Mouse (Mus musculus): ENCODE results near the gene Slc25a53. TPM values are rescaled to one million over a fixed set of nuclear protein-coding genes. Genes with fewer than 3 reads are reported as not detected.

Slc25a53 gene
- total and polyA plus RNA-seq, 3 experiments = 3.1 to 3.5 (median 3.3) TPM

- peak within 1 kb of the TSS in 2 of 3 experiments; percentile 54 to 82 for H3K4me3 ChIP-seq (replicated peaks in 1 of 3; ENCODE audit: low read depth in 2 of 3, low read length in 2 of 3, poor library complexity in 1 of 3)
- no peaks in the 10 kb centered on the region for H3K9me3 ChIP-seq (replicated peaks; ENCODE audit: low read length)
These were observed 45.0 kb downstream of the Slc25a53 start, which contains the start of gene Zcchc18 for GRCm38 (mm10) chrX:136992978-136993547. Gene Zcchc18 (plus strand): TSS chrX:136993155.

GRCm38 (mm10) chrX:136992191-136992965 lies 45.7 kb downstream of the Slc25a53 start:
- H3K4me3 ChIP-seq (replicated peaks in 1 of 3; ENCODE audit: low read depth in 2 of 3, low read length in 2 of 3, poor library complexity in 1 of 3) = peak overlapping the region in 2 of 3 experiments; percentile 49 to 82
- no peaks in the 10 kb centered on the region for H3K27me3 ChIP-seq (replicated peaks)
- peaks cover 4 to 22% of the 10 kb centered on the region in 2 experiments for H3K4me1 ChIP-seq (ENCODE audit: control insufficient read depth in 1 of 2, insufficient read depth in 2 of 2)
- no peak for DNase-seq (ENCODE audit: extremely low read depth)
- dilution Hi-C loops (cut with MboI; ENCODE audit: extremely low pct_ligation_motif_present, extremely low pct_unique_long_range_greater_than_20kb, low sequenced_read_pairs) = no loop called here
- H3K79me2 ChIP-seq (replicated peaks; ENCODE audit: control insufficient read depth, extremely low read depth, insufficient read depth, poor library complexity, severe bottlenecking) = no peaks in the 10 kb centered on the region
- H3K9ac ChIP-seq (ENCODE audit: insufficient read depth, low read depth) = peak overlapping the region; percentile 13; the same call in 1 of the 2 replicates
- H3K4me2 ChIP-seq (ENCODE audit: insufficient read depth, low read depth, poor library complexity, severe bottlenecking) = peak overlapping the region; percentile 67
- in situ Hi-C loops (cut with MboI; ENCODE audit: low pct_ligation_motif_present, low pct_unique_long_range_greater_than_20kb, low sequenced_read_pairs) = no loop called here
- no peak for TF ChIP-seq IRF4 (IDR thresholded peaks at IDR 0.05; ENCODE audit: low read depth, low read length)
- TF ChIP-seq UBTF (IDR thresholded peaks at IDR 0.05; ENCODE audit: low read depth, low read length) = no peak
- no peak for TF ChIP-seq HCFC1 (IDR thresholded peaks at IDR 0.05; ENCODE audit: low read depth, low read length)
- no peak for TF ChIP-seq ZNF384 (IDR thresholded peaks at IDR 0.05; ENCODE audit: low read depth, low read length)
- no peak for TF ChIP-seq CTCF (conservative IDR thresholded peaks at IDR 0.05 in 1 of 2, IDR thresholded peaks at IDR 0.05 in 1 of 2; ENCODE audit: low read depth in 2 of 2, low read length in 2 of 2)
- peaks cover 0 to 9% of the 10 kb centered on the region in 2 experiments for H3K36me3 ChIP-seq (replicated peaks in 1 of 2; ENCODE audit: control insufficient read depth in 1 of 2, insufficient read depth in 1 of 2, low read length in 1 of 2)
- H3K27ac ChIP-seq (ENCODE audit: insufficient read depth, low read depth) = no peak overlapping the region
- H3K9me3 ChIP-seq (replicated peaks; ENCODE audit: low read length) = no peaks in the 10 kb centered on the region

More at GRCm38 (mm10) chrX:136992978-136993547, 45.0 kb downstream of the Slc25a53 start, which contains the start of gene Zcchc18:
- Histone ChIP-seq H3K27ac (ENCODE audit: insufficient read depth, low read depth) (peak within 1 kb of the TSS; percentile 40), H3K79me2 (replicated peaks; ENCODE audit: control insufficient read depth, extremely low read depth, insufficient read depth, poor library complexity, severe bottlenecking) (no peaks in the 10 kb centered on the region), H3K9ac (ENCODE audit: insufficient read depth, low read depth) (peak within 1 kb of the TSS; percentile 13; the same call in 1 of the 2 replicates), H3K36me3 (replicated peaks in 1 of 2; ENCODE audit: control insufficient read depth in 1 of 2, insufficient read depth in 1 of 2, low read length in 1 of 2) (peaks cover 0 to 9% of the 10 kb centered on the region in 2 experiments), H3K27me3 (replicated peaks) (no peaks in the 10 kb centered on the region), H3K4me2 (ENCODE audit: insufficient read depth, low read depth, poor library complexity, severe bottlenecking) (peak within 1 kb of the TSS; percentile 67), H3K4me1 (ENCODE audit: control insufficient read depth in 1 of 2, insufficient read depth in 2 of 2) (peaks cover 4 to 27% of the 10 kb centered on the region in 2 experiments)
- TF ChIP-seq RAD21 (IDR thresholded peaks at IDR 0.05; ENCODE audit: low read depth, low read length) = no peak
- TF ChIP-seq POLR2A (IDR thresholded peaks at IDR 0.05; ENCODE audit: low read depth, low read length) = peak; percentile 52; the same call in 1 of the 2 replicates
- no peak for TF ChIP-seq IRF4 (IDR thresholded peaks at IDR 0.05; ENCODE audit: low read depth, low read length)
- TF ChIP-seq HCFC1 (IDR thresholded peaks at IDR 0.05; ENCODE audit: low read depth, low read length) = no peak
- TF ChIP-seq TCF12 (IDR thresholded peaks at IDR 0.05; ENCODE audit: low read depth, low read length) = no peak
- TF ChIP-seq BHLHE40 (IDR thresholded peaks at IDR 0.05; ENCODE audit: low read depth, low read length) = no peak
- no peak for TF ChIP-seq PAX5 (IDR thresholded peaks at IDR 0.05; ENCODE audit: low read length)
- 0 out of 2 replicates have a peak, but pooled peaks have one; percentile 40 for TF ChIP-seq NELFE (IDR thresholded peaks at IDR 0.05; ENCODE audit: low read depth, low read length)
- TF ChIP-seq ZMIZ1 (IDR thresholded peaks at IDR 0.05; ENCODE audit: low read depth, low read length) = no peak
- dilution Hi-C loops (cut with MboI; ENCODE audit: extremely low pct_ligation_motif_present, extremely low pct_unique_long_range_greater_than_20kb, low sequenced_read_pairs) = no loop called here
- in situ Hi-C loops (cut with MboI; ENCODE audit: low pct_ligation_motif_present, low pct_unique_long_range_greater_than_20kb, low sequenced_read_pairs) = no loop called here
- no peak for DNase-seq (ENCODE audit: extremely low read depth)

Data from CH12.LX (cell line).